Mouse (Mus musculus): ENCODE data around the gene Cd69. TPM values are rescaled to one million over a fixed set of nuclear protein-coding genes. Genes with fewer than 3 reads are reported as not detected.

Cd69 gene
- polyA plus RNA-seq, 1 experiment from 2014 or later, result 0.11 TPM

Other genes with a start within 250 kb of the Cd69 start
- gene Klrb1f, start 229.5 kb downstream of the Cd69 start, polyA plus RNA-seq (2016; fragmentation: Nextera tagmentation; extraction: Ambion mirVana), result 0.10 TPM in 1 of 2 replicates, not detected in the other
- not detected in 2 replicates for gene Clec2e, start 174.5 kb downstream of the Cd69 start, polyA plus RNA-seq (2016; fragmentation: Nextera tagmentation; extraction: Ambion mirVana)
- gene Clec2d, start 94.8 kb downstream of the Cd69 start, polyA plus RNA-seq (2016; fragmentation: Nextera tagmentation; extraction: Ambion mirVana), result not detected in 2 replicates
- not detected in 2 replicates for gene 4922502D21Rik, start 56.4 kb upstream of the Cd69 start, polyA plus RNA-seq (2016; fragmentation: Nextera tagmentation; extraction: Ambion mirVana)
- 0.38 and 0.39 TPM in 2 replicates for gene Clec12a, start 67.3 kb upstream of the Cd69 start, polyA plus RNA-seq (2016; fragmentation: Nextera tagmentation; extraction: Ambion mirVana)
- not detected in 2 replicates for gene Clec12b, start 110.4 kb upstream of the Cd69 start, polyA plus RNA-seq (2016; fragmentation: Nextera tagmentation; extraction: Ambion mirVana)
- gene Clec1b, start 121.9 kb upstream of the Cd69 start, polyA plus RNA-seq (2016; fragmentation: Nextera tagmentation; extraction: Ambion mirVana), result 16.4 and 19.8 TPM in 2 replicates
- 0.36 TPM in 2 replicates for gene Clec9a, start 133.4 kb upstream of the Cd69 start, polyA plus RNA-seq (2016; fragmentation: Nextera tagmentation; extraction: Ambion mirVana)
- gene Clec1a, start 176.6 kb upstream of the Cd69 start, polyA plus RNA-seq (2016; fragmentation: Nextera tagmentation; extraction: Ambion mirVana), result 0.36 and 0.66 TPM in 2 replicates
- 0.06 TPM in 1 of 2 replicates, not detected in the other for gene Olr1, start 231.7 kb upstream of the Cd69 start, polyA plus RNA-seq (2016; fragmentation: Nextera tagmentation; extraction: Ambion mirVana)
- not detected in 2 replicates for gene Tmem52b, start 237.1 kb upstream of the Cd69 start, polyA plus RNA-seq (2016; fragmentation: Nextera tagmentation; extraction: Ambion mirVana)

Data from forebrain, embryonic 10.5 days (tissue).